Mouse (Mus musculus) myocyte (in vitro differentiated cells): ENCODE results near the gene Senp2. TPM values are rescaled to one million over a fixed set of nuclear protein-coding genes. Genes with fewer than 3 reads are reported as not detected.

ENCODE experiments used
- H3K27me3 ChIP-seq: one replicate; pipeline ENCODE4 v1.6.1; 2011; ENCODE audit not compliant: control insufficient read depth, insufficient read depth, insufficient read length
- H3K36me3 ChIP-seq: one replicate; pipeline ENCODE4 v1.6.1; 2011; ENCODE audit not compliant: control insufficient read depth, insufficient read depth
- H3K4me2 ChIP-seq: one replicate; pipeline ENCODE4 v1.6.1; 2011; ENCODE audit warnings: low read depth, control low read depth
- H3K4me3 ChIP-seq: one replicate; pipeline ENCODE4 v1.5.1; 2011; ENCODE audit warnings: mild to moderate bottlenecking, control low read depth, moderate library complexity
- H3K79me2 ChIP-seq: one replicate; pipeline ENCODE4 v1.6.1; 2011; ENCODE audit not compliant: control insufficient read depth, insufficient read depth
- H3ac ChIP-seq: one replicate; pipeline ENCODE4 v1.6.1; 2011; ENCODE audit not compliant: control insufficient read depth, insufficient read length
- CEBPB ChIP-seq: IDR thresholded peaks from 2 replicates; pipeline ENCODE4 v1.6.1; 2011; ENCODE audit warnings: mild to moderate bottlenecking, moderate library complexity; ENCODE audit not compliant: poor library complexity, insufficient read depth, severe bottlenecking
- E2F4 ChIP-seq: IDR thresholded peaks from one replicate; pipeline ENCODE4 v1.6.1; 2011; ENCODE audit warnings: mild to moderate bottlenecking, control low read depth, moderate library complexity; ENCODE audit not compliant: insufficient read depth
- MAX ChIP-seq: IDR thresholded peaks from one replicate; pipeline ENCODE4 v1.6.1; 2011; ENCODE audit warnings: low read depth, mild to moderate bottlenecking, control low read depth
- MYOD1 ChIP-seq, 3 experiments: IDR thresholded peaks; one replicate each; pipeline ENCODE4 v1.6.1; 2011; ENCODE audit warnings: control low read depth in 2 of 3, low read depth in 2 of 3, mild to moderate bottlenecking in 2 of 3, moderate library complexity in 1 of 3; ENCODE audit not compliant: insufficient read length in 2 of 3, control insufficient read depth in 1 of 3
- MYOG ChIP-seq, 3 experiments: IDR thresholded peaks; one replicate each; pipeline ENCODE4 v1.6.1; 2011; ENCODE audit warnings: control low read depth in 2 of 3, low read depth in 2 of 3, mild to moderate bottlenecking in 2 of 3; ENCODE audit not compliant: insufficient read length in 2 of 3, control insufficient read depth in 1 of 3, insufficient read depth in 1 of 3
- POLR2A ChIP-seq: IDR thresholded peaks from one replicate; pipeline ENCODE4 v1.6.1; 2011; ENCODE audit warnings: low read depth, mild to moderate bottlenecking, control low read depth, moderate library complexity; ENCODE audit not compliant: insufficient read length
- POLR2AphosphoS2 ChIP-seq: IDR thresholded peaks from one replicate; pipeline ENCODE4 v1.6.1; 2011; ENCODE audit warnings: low read depth, control low read depth; ENCODE audit not compliant: insufficient read length
- REST ChIP-seq: IDR thresholded peaks from one replicate; pipeline ENCODE4 v1.6.1; 2011; ENCODE audit warnings: mild to moderate bottlenecking, control low read depth, moderate library complexity; ENCODE audit not compliant: insufficient read depth, insufficient read length
- SRF ChIP-seq: IDR thresholded peaks from one replicate; pipeline ENCODE4 v1.6.1; 2011; ENCODE audit warnings: low read depth; ENCODE audit not compliant: control insufficient read depth, insufficient read length
- TCF12 ChIP-seq: IDR thresholded peaks from one replicate; pipeline ENCODE4 v1.6.1; 2011; ENCODE audit warnings: mild to moderate bottlenecking, control low read depth; ENCODE audit not compliant: poor library complexity, insufficient read depth, severe bottlenecking
- TCF3 ChIP-seq: IDR thresholded peaks from one replicate; pipeline ENCODE4 v1.6.1; 2011; ENCODE audit warnings: low read depth, control low read depth; ENCODE audit not compliant: insufficient read length
- USF1 ChIP-seq: IDR thresholded peaks from one replicate; pipeline ENCODE4 v1.6.1; 2011; ENCODE audit warnings: low read depth, mild to moderate bottlenecking, control low read depth, moderate library complexity
- polyA plus RNA-seq: library from polyadenylated mRNA; unstranded; fragments of >200 nt; fragmentation: generic; extraction: Trizol; gene quantifications from one replicate; pipeline ENCODE4 v1.2.1, GENCODE M21; 2012; ENCODE audit warnings: missing spikeins

Senp2 gene
- polyA plus RNA-seq, 1 experiment: 12.0 TPM

- no peak for TF ChIP-seq POLR2AphosphoS2
- TF ChIP-seq TCF12: no peak
- no peak for TF ChIP-seq MAX
- no peak for TF ChIP-seq TCF3
- no peak for TF ChIP-seq POLR2A
- no peak for TF ChIP-seq SRF
- no peak for TF ChIP-seq CEBPB
- TF ChIP-seq USF1: no peak
- TF ChIP-seq E2F4: no peak
- no peak overlapping the region for H3ac ChIP-seq
- H3K27me3 ChIP-seq: no peaks in the 10 kb centered on the region
These were observed 56.3 kb downstream of the Senp2 start for GRCm38 (mm10) chr16:22065536-22065935.

GRCm38 (mm10) chr16:22067406-22067805 lies 58.1 kb downstream of the Senp2 start:
- H3K4me2 ChIP-seq: peak overlapping the region; percentile 50
- TF ChIP-seq POLR2A (no peak), REST (no peak), TCF12 (peak; percentile 61), USF1 (no peak), MYOG (IDR thresholded peaks at IDR 0.05; ENCODE audit: control insufficient read depth in 1 of 3, insufficient read depth in 1 of 3, insufficient read length in 2 of 3, low read depth in 2 of 3) (peak; percentile 37 to 95 (median 80)), CEBPB (peak; percentile 46; the same call in 1 of the 2 replicates), SRF (no peak), E2F4 (no peak), MYOD1 (IDR thresholded peaks at IDR 0.05; ENCODE audit: control insufficient read depth in 1 of 3, insufficient read length in 2 of 3, low read depth in 2 of 3) (peak in 2 of 3 experiments; percentile 95 to 96), TCF3 (peak; percentile 28), POLR2AphosphoS2 (no peak), MAX (no peak)
- no peaks in the 10 kb centered on the region for H3K79me2 ChIP-seq
- no peak overlapping the region for H3K4me3 ChIP-seq
- no peaks in the 10 kb centered on the region for H3K27me3 ChIP-seq
- H3K36me3 ChIP-seq: peaks cover 24% of the 10 kb centered on the region
- H3ac ChIP-seq: no peak overlapping the region

More at GRCm38 (mm10) chr16:22065536-22065935, 56.3 kb downstream of the Senp2 start:
- Histone ChIP-seq H3K4me3 (no peak overlapping the region), H3K36me3 (peaks cover 23% of the 10 kb centered on the region), H3K4me2 (no peak overlapping the region), H3K79me2 (no peaks in the 10 kb centered on the region)

- H3K4me3 ChIP-seq: no peak overlapping the region
- TF ChIP-seq E2F4: no peak
- no peak for TF ChIP-seq REST
- no peak for TF ChIP-seq CEBPB
- no peak for TF ChIP-seq MYOG (IDR thresholded peaks at IDR 0.05; ENCODE audit: control insufficient read depth in 1 of 3, insufficient read depth in 1 of 3, insufficient read length in 2 of 3, low read depth in 2 of 3)
- TF ChIP-seq TCF3: no peak
- H3K4me2 ChIP-seq: no peak overlapping the region
- no peaks in the 10 kb centered on the region for H3K79me2 ChIP-seq
- no peaks in the 10 kb centered on the region for H3K27me3 ChIP-seq
- H3ac ChIP-seq: no peak overlapping the region
- peaks cover 27% of the 10 kb centered on the region for H3K36me3 ChIP-seq
These were observed 62.1 kb downstream of the Senp2 start for GRCm38 (mm10) chr16:22071361-22071760.

- H3K4me2 ChIP-seq: no peak overlapping the region
- peaks cover 26% of the 10 kb centered on the region for H3K36me3 ChIP-seq
- no peaks in the 10 kb centered on the region for H3K79me2 ChIP-seq
- no peak overlapping the region for H3ac ChIP-seq
- H3K4me3 ChIP-seq: no peak overlapping the region
- no peaks in the 10 kb centered on the region for H3K27me3 ChIP-seq
- no peak for TF ChIP-seq POLR2A
- no peak for TF ChIP-seq REST
- no peak for TF ChIP-seq USF1
- TF ChIP-seq POLR2AphosphoS2: no peak
- no peak for TF ChIP-seq MYOD1 (IDR thresholded peaks at IDR 0.05; ENCODE audit: control insufficient read depth in 1 of 3, insufficient read length in 2 of 3, low read depth in 2 of 3)
- no peak for TF ChIP-seq SRF
- TF ChIP-seq MAX: no peak
- TF ChIP-seq E2F4: no peak
- TF ChIP-seq TCF3: no peak
- TF ChIP-seq MYOG (IDR thresholded peaks at IDR 0.05; ENCODE audit: control insufficient read depth in 1 of 3, insufficient read depth in 1 of 3, insufficient read length in 2 of 3, low read depth in 2 of 3): no peak
- no peak for TF ChIP-seq CEBPB
- no peak for TF ChIP-seq TCF12
These were observed 65.8 kb downstream of the Senp2 start for GRCm38 (mm10) chr16:22075067-22075466.

GRCm38 (mm10) chr16:22075829-22076619 lies 66.7 kb downstream of the Senp2 start:
- no peak overlapping the region for H3K4me3 ChIP-seq
- peaks cover 19% of the 10 kb centered on the region for H3K36me3 ChIP-seq
- no peak overlapping the region for H3ac ChIP-seq
- H3K4me2 ChIP-seq: peak overlapping the region; percentile 63
- no peaks in the 10 kb centered on the region for H3K27me3 ChIP-seq
- H3K79me2 ChIP-seq: no peaks in the 10 kb centered on the region
- TF ChIP-seq SRF (no peak), CEBPB (no peak), TCF3 (no peak), REST (no peak), MYOD1 (IDR thresholded peaks at IDR 0.05; ENCODE audit: control insufficient read depth in 1 of 3, insufficient read length in 2 of 3, low read depth in 2 of 3) (no peak), USF1 (no peak), TCF12 (no peak), POLR2AphosphoS2 (no peak), MAX (no peak), POLR2A (no peak), MYOG (IDR thresholded peaks at IDR 0.05; ENCODE audit: control insufficient read depth in 1 of 3, insufficient read depth in 1 of 3, insufficient read length in 2 of 3, low read depth in 2 of 3) (no peak), E2F4 (no peak)
